Mouse (Mus musculus) Patski (cell line): Measurements from ENCODE around the gene Gm12355. TPM values are rescaled to one million over a fixed set of nuclear protein-coding genes. Genes with fewer than 3 reads are reported as not detected.
A peak's percentile ranks its signal among the peaks of the same experiment; 100 is the strongest.
"Not testable (repeated sequence)": the region's sequence is repeated elsewhere in the genome, so short reads cannot be mapped to it uniquely, and the experiment has no call there.

ENCODE experiments used
- ATAC-seq: fragments of 100-300 bp; one replicate; pipeline ENCODE4 v1.8.0; 2021
- CTCF ChIA-PET: fragments of 350-600 bp; sonication (Branson Sonifier 250); formaldehyde crosslinking; loops from one replicate; lab custom pipeline; 2022; ENCODE audit warnings: inconsistent platforms; lab: Charles Lee
- POLR2A ChIA-PET: fragments of 350-600 bp; sonication (Branson Sonifier 250); formaldehyde crosslinking; loops from one replicate; lab custom pipeline; 2022; ENCODE audit warnings: antibody characterized with exemption, inconsistent platforms; lab: Charles Lee
- DNase-seq: peaks from one replicate; pipeline ENCODE4 v3.0.0-alpha.2; 2011; ENCODE audit warnings: low read depth, low spot score
- H3K27me3 ChIP-seq: fragments of 371-371 bp; one replicate; pipeline ENCODE4 v1.5.1; 2021
- CTCF ChIP-seq: fragments of 100-300 bp; IDR thresholded peaks from one replicate; pipeline ENCODE4 v1.5.1; 2021
- in situ Hi-C: fragments of 300-500 bp; cut with MboI; formaldehyde crosslinking; loops from 3 replicates; pipeline ENCODE4 v1.11.1; 2018; ENCODE audit warnings: low pct_unique_long_range_greater_than_20kb, mixed read lengths
- polyA plus RNA-seq: library from polyadenylated mRNA; unstranded; gene quantifications from one replicate; pipeline ENCODE4 v1.2.3, GENCODE M21; 2021

Gm12355 gene
- polyA plus RNA-seq = 16.4 TPM

- TF ChIP-seq CTCF = no peak
- no peaks in the 10 kb centered on the region for H3K27me3 ChIP-seq
- ChIA-PET CTCF (interaction anchor here (1.6 kb wide), 1 partner anchor 9 kb away, joined by 4 read pairs; no protein-coding TSS in a partner anchor), POLR2A (no interaction called here)
- no peak for ATAC-seq
- no peak for DNase-seq
- in situ Hi-C loops = no loop called here
These were observed at the start of gene Gm12355, which contains the start of gene Gsdma3 for GRCm38 (mm10) chr11:98625611-98626410. Gene Gm12355 (minus strand): TSS chr11:98625661. Gene Gsdma3 (plus strand): TSS chr11:98626360.

DNA sequence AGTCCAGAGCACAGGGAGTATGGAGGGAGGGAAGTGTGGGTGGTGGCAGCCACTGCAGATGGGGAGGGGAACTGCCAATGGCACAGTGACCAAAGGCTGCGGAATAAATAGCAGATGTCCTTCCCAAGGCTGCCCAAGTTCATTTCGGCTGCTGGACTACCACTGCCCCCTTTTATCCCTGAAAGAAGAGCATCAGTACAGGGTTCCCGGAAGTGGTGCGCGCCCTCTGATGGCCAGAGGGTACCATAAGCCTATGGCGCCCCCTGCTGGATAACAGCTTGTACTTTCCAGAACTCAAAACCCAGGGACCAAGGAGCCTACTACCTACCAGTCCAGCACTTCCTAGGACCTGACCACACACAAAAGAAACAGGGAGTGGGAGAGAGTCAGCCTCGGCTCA, 47.7 kb upstream of the Gm12355 start:
- peak; percentile 75 for TF ChIP-seq CTCF
- H3K27me3 ChIP-seq, POLR2A ChIA-PET, ATAC-seq, DNase-seq, in situ Hi-C loops: not testable (repeated sequence)
- CTCF ChIA-PET = interaction anchor here (0.9 to 3.4 kb wide), 5 partner anchors 9 to 105 kb away, joined by 3 to 22 read pairs (median 3); partner anchors contain the start of genes Gsdma and Psmd3

DNA sequence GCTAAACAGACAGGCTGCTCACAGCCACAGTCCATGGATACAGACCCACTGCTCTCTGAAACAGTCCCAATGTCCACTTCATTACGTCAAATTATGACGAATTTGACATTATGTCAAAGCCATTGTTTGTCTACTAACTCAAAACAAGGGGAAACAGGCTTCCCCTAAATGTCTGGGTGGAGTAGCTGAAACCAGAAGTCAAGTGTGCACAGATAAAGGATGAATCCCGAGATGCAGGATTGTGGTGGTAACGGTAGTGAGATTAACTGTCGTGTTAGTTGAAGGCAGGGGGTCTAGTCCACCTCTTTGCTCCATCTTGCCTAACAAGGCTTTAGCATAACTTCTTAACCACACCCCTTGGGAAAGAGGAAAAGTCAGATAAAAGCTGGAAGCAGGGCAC, 47.0 kb upstream of the Gm12355 start:
- DNase-seq (no peak), ATAC-seq (no peak)
- ChIA-PET CTCF (interaction anchor here (0.9 to 3.4 kb wide), 5 partner anchors 9 to 104 kb away, joined by 3 to 22 read pairs (median 3); partner anchors contain the start of genes Gsdma and Psmd3), POLR2A (no interaction called here)
- no peak for TF ChIP-seq CTCF
- in situ Hi-C loops = no loop called here
- H3K27me3 ChIP-seq = no peaks in the 10 kb centered on the region

- DNase-seq = peak; percentile 47
- no peak for TF ChIP-seq CTCF
- in situ Hi-C loops = no loop called here
These were observed 46.4 kb upstream of the Gm12355 start for GRCm38 (mm10) chr11:98671857-98672256.

GRCm38 (mm10) chr11:98671284-98671815, 45.9 kb upstream of the Gm12355 start:
- TF ChIP-seq CTCF = no peak
- CTCF ChIA-PET = interaction anchor here (3.4 kb wide), 1 partner anchor 11 kb away, joined by 22 read pairs; no protein-coding TSS in a partner anchor
- H3K27me3 ChIP-seq = peaks cover 5% of the 10 kb centered on the region
- DNase-seq (no peak), ATAC-seq (no peak)
- in situ Hi-C loops = no loop called here
- POLR2A ChIA-PET = interaction anchor here (0.6 kb wide), 1 partner anchor 22 kb away, joined by 3 read pairs; no protein-coding TSS in a partner anchor

More at GRCm38 (mm10) chr11:98671857-98672256, 46.4 kb upstream of the Gm12355 start:
- CTCF ChIA-PET = interaction anchor here (1.7 to 3.4 kb wide), 2 partner anchors 10 to 11 kb away, joined by 6 to 22 read pairs; partner anchors contain the start of gene Psmd3
- peaks cover under 1% of the 10 kb centered on the region for H3K27me3 ChIP-seq
- ATAC-seq = peak; percentile 19
- POLR2A ChIA-PET = no interaction called here

DNA sequence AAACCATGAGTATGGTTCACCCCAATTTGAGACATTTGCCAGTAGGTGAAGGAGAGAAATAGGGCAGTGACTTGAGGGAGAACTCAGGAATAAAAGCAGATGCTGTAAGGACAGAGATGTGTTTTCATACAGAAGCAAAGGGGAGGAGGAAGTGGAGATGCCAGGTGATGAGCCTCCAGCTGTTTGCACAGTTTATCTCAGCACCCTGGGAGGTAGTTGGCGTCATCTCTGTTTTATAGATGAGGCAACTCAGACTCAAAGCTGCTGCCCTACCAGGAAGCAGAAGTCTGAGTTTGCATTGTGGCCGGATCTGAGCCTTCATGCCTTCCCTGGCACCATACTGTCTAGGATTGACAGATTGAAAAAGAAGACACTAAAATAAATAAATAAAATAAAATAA, 43.5 kb upstream of the Gm12355 start:
- ATAC-seq = no peak
- ChIA-PET POLR2A (no interaction called here), CTCF (no interaction called here)
- no peak for TF ChIP-seq CTCF
- DNase-seq = no peak
- H3K27me3 ChIP-seq = peaks cover 5% of the 10 kb centered on the region
- in situ Hi-C loops = no loop called here

DNA sequence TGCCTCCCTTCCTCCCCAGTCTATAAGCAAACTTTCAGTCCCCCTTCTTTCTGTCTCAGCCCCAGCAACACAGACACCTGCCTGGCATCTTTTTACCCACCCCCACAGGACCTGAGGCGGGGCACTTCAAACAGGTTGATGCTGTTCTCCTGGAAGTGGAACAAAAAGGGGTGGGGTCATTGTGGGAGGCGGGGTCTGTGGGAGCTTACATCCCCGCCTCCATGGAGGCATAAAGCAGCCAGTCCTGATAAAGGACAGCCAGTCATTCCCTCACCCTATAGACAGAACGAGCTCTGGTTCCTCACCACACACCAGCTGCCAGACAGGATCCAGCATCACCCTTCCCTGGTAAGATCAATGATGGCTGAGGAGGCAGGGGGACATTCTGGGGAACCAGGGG, 38.6 kb upstream of the Gm12355 start, which contains the start of gene Gsdma:
Gene Gsdma, plus strand, starts transcription at position 261 of the 400 bp plus-strand sequence.
- H3K27me3 ChIP-seq = peaks cover 13% of the 10 kb centered on the region
- ATAC-seq = no peak
- DNase-seq = no peak
- TF ChIP-seq CTCF = no peak
- in situ Hi-C loops = loop anchor here (5.0 kb wide), 1 partner anchor 57 kb away; no protein-coding TSS in a partner anchor
- ChIA-PET CTCF (interaction anchor here (1.4 kb wide), 1 partner anchor 9 kb away, joined by 3 read pairs; no protein-coding TSS in a partner anchor), POLR2A (no interaction called here)

DNA sequence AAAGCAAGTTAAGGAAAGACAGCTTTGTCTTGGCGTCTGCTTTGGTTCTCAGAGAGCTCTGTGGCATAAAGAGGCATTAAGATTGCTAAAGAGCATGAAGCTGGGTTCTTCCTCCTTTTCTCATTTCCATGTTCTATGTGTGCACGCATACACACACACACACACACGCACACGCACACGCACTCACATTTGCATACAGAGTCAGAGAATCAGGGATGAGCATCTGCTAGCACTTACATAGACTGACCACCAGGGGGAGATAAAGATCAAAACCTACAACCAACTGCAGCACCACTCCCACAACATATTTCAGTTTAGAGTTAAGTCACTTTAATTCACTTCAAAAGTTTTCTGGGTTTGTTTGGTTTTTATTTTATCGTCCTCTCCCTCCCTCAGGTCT, 35.1 kb upstream of the Gm12355 start:
- in situ Hi-C loops = loop anchor here (5.0 kb wide), 1 partner anchor 53 kb away; no protein-coding TSS in a partner anchor
- TF ChIP-seq CTCF = peak; percentile 80
- DNase-seq (no peak), ATAC-seq (peak; percentile 53)
- H3K27me3 ChIP-seq = peaks cover 12% of the 10 kb centered on the region
- ChIA-PET POLR2A (interaction anchor here (0.5 kb wide), 1 partner anchor 21 kb away, joined by 3 read pairs; no protein-coding TSS in a partner anchor), CTCF (interaction anchor here (1.1 to 2.8 kb wide), 5 partner anchors 12 to 27 kb away, joined by 3 to 22 read pairs (median 5); partner anchors contain the start of gene Psmd3)

GRCm38 (mm10) chr11:98655076-98655475, 29.6 kb upstream of the Gm12355 start:
- DNase-seq, POLR2A ChIA-PET, ATAC-seq, CTCF ChIA-PET, in situ Hi-C loops: not testable (repeated sequence)
- TF ChIP-seq CTCF = peak; percentile 73
- peaks cover 17% of the 10 kb centered on the region for H3K27me3 ChIP-seq

DNA sequence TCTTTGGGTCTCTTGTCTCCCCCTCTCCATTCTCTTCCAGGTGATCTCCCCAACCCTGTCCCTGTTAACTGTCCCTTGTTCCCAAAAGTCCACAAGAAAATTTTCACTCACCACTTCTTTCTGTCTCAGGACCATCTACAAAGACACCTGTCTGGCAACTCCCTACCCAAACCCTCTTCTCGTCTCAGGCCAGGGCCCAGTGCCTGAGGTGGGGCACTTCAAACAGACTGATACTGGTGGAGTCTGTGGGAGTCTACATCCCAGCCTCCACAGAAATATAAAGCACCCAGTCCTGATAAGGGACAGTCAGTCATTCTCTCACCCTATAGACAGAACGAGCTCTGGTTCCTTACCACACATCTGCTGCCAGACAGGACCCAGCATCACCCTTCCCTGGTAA, 21.0 kb upstream of the Gm12355 start, which contains the start of gene Gsdma2:
Gene Gsdma2, plus strand, starts transcription at position 301 of the 400 bp plus-strand sequence.
- ChIA-PET CTCF (no interaction called here), POLR2A (no interaction called here)
- peaks cover 33% of the 10 kb centered on the region for H3K27me3 ChIP-seq
- DNase-seq = no peak
- TF ChIP-seq CTCF = no peak
- in situ Hi-C loops = no loop called here
- no peak for ATAC-seq
